Mouse (Mus musculus) kidney, embryonic 14.5 days (tissue): ENCODE results near the gene Fbxw9. TPM values are rescaled to one million over a fixed set of nuclear protein-coding genes. Genes with fewer than 3 reads are reported as not detected.

ENCODE experiments used
- ATAC-seq: fragments of 200-750 bp; cut with Nextera tagmentation; 2 replicates; pipeline ENCODE4 v1.8.0; 2017; ENCODE audit warnings: moderate number of reproducible peaks, mild to moderate bottlenecking, moderate TSS enrichment, moderate library complexity; ENCODE audit not compliant: low FRiP score, low TSS enrichment
- H3K27ac ChIP-seq: fragments of 300-500 bp; sonication (generic); 2 replicates; pipeline ENCODE4 v1.5.1; 2014; ENCODE audit warnings: low read depth, mild to moderate bottlenecking, low read length, moderate library complexity, mixed read lengths
- H3K27me3 ChIP-seq: fragments of 300-500 bp; sonication (generic); 2 replicates; pipeline ENCODE4 v1.6.1; 2014; ENCODE audit warnings: mild to moderate bottlenecking, low read length; ENCODE audit not compliant: control insufficient read depth, insufficient read depth
- H3K36me3 ChIP-seq: fragments of 300-500 bp; sonication (generic); 2 replicates; pipeline ENCODE4 v1.6.1; 2014; ENCODE audit warnings: low read length, mixed read lengths; ENCODE audit not compliant: control insufficient read depth, insufficient read depth
- H3K4me1 ChIP-seq: fragments of 300-500 bp; sonication (generic); 2 replicates; pipeline ENCODE4 v1.6.1; 2014; ENCODE audit warnings: low read length, mixed read lengths; ENCODE audit not compliant: control insufficient read depth, insufficient read depth
- H3K4me2 ChIP-seq: fragments of 300-500 bp; sonication (generic); replicated peaks from 2 replicates; pipeline ENCODE4 v1.6.1; 2014; ENCODE audit warnings: low read depth, mild to moderate bottlenecking, low read length
- H3K4me3 ChIP-seq: fragments of 300-500 bp; sonication (generic); 2 replicates; pipeline ENCODE4 v1.5.1; 2014; ENCODE audit warnings: mild to moderate bottlenecking, low read length
- H3K9ac ChIP-seq: fragments of 300-500 bp; sonication (generic); 2 replicates; pipeline ENCODE4 v1.6.1; 2014; ENCODE audit warnings: low read depth, mild to moderate bottlenecking, low read length, moderate library complexity
- H3K9me3 ChIP-seq: fragments of 300-500 bp; sonication (generic); 2 replicates; pipeline ENCODE4 v1.6.1; 2016; ENCODE audit warnings: low read length; ENCODE audit not compliant: control insufficient read depth
- WGBS: fragments of 180-500 bp; shearing (Covaris S2); extraction: QIAGEN DNeasy Blood & Tissue Kit; methylation state at CpG from one replicate; pipeline ENCODE4 v1.1.7; 2014; 5-methylcytosine and 5-hydroxymethylcytosine counted together
- microRNA-seq: library from miRNA; unstranded; fragments of <30 nt; microRNA quantifications from one replicate; pipeline ENCODE4, GENCODE M21; 2016
- polyA plus RNA-seq: library from polyadenylated mRNA; unstranded; fragments of >200 nt; fragmentation: Nextera tagmentation; extraction: Ambion mirVana; gene quantifications from 2 replicates; pipeline ENCODE4 v1.2.1, GENCODE M21; 2014

The Fbxw9 gene
- polyA plus RNA-seq, 1 experiment from 2014 or later: 29.6 TPM

DNA sequence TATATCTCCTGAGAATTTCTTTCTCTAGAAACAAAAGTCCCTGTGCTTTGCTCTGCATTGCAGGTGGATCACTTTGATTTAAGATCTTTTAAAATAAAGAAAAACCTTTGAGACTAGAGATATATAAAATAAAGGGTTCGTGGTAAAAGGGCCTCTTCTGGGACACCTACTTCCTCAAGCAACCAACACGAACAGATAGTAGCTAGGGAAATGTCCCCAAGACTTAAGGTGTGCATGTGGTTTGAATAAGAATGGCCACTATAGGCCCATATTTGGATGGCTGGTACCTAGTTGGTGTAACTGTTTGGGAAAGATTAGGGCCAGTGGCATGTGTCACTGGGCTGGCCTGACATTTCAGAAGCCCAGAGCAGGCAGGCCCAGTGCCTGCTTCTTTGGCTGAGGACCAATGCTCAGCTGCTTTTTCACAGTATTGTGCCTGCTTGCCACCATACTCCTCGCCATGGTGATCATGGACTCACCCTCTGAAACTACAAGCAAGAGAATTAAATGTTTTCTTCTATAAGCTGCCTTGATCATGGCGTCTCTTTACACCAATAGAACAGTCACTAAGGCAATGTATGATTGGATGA, 40.3 kb downstream of the Fbxw9 start:
- Histone ChIP-seq H3K4me1 (no peaks in the 10 kb centered on the region), H3K36me3 (peaks cover 24% of the 10 kb centered on the region; the same call in 1 of the 2 replicates), H3K4me2 (no peak overlapping the region), H3K27me3 (no peaks in the 10 kb centered on the region), H3K4me3 (no peak overlapping the region), H3K27ac (no peak overlapping the region), H3K9ac (no peak overlapping the region), H3K9me3 (0 out of 2 replicates have a peak, but pooled peaks cover 3% of the 10 kb centered on the region)
- 88% methylated on average over 4 of the region's 4 CpGs for WGBS
- no peak for ATAC-seq

DNA sequence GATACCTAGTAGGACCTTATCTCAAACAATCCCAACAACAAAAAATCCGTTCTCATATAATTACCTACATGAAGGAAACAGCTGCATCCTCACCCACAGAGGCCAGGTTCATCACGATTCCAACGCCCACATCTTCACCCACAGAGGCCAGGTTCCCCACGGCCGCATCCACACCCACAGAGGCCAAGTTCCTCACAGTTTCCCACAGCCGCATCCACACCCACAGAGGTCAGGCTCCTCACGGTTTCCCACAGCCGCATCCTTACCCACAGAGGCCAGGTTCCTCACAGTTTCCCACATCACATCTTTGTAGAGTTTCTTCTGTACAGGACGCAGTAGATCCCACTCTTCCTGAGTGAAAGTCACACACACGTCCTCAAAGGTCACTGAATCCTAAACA, 53.4 kb downstream of the Fbxw9 start:
- Histone ChIP-seq H3K4me3 (no peak overlapping the region), H3K4me1 (no peaks in the 10 kb centered on the region), H3K4me2 (no peak overlapping the region), H3K27me3 (no peaks in the 10 kb centered on the region), H3K36me3 (peaks cover 13% of the 10 kb centered on the region), H3K9ac (no peak overlapping the region), H3K27ac (no peak overlapping the region), H3K9me3 (no peaks in the 10 kb centered on the region; the same call in 1 of the 2 replicates)
- WGBS: 94% methylated on average over 10 of the region's 10 CpGs
- ATAC-seq: no peak

DNA sequence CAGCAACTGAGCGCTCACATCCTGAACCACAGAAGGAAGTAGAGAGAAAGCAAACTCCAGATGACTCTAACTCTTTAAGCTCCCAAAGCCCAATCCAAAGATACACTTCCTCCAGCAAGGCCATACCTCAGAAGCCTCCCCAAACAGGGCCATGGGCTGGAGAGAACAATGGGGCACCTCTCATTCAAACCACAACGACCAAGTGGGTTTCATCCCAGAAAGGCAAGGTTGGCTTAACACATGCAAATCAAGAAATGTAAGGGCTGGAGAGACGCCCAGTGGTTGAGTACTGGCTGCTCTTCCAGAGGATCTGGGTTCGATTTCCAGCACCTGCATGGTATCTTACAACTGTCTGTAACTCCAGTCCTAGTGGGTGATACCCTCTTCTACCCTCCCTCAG, 55.6 kb downstream of the Fbxw9 start:
- no peak for ATAC-seq
- Histone ChIP-seq H3K4me1 (no peaks in the 10 kb centered on the region), H3K9me3 (no peaks in the 10 kb centered on the region; the same call in 1 of the 2 replicates), H3K4me2 (no peak overlapping the region), H3K27ac (no peak overlapping the region), H3K4me3 (no peak overlapping the region), H3K27me3 (no peaks in the 10 kb centered on the region), H3K36me3 (peaks cover 6% of the 10 kb centered on the region; the same call in 1 of the 2 replicates), H3K9ac (no peak overlapping the region)
- WGBS: 78% methylated on average over 4 of the region's 4 CpGs

Small RNAs within 50 kb of the gene (microRNA-seq; reads per million reads assigned to microRNA genes)
- 1.7 reads per million for gene Gm23388
- 0.84 reads per million for gene Mir7070

Other genes with a start within 250 kb of the Fbxw9 start
- gene Dand5, start 237.2 kb upstream of the Fbxw9 start, polyA plus RNA-seq: 5.9 and 6.0 TPM in 2 replicates
- 49.2 and 54.2 TPM in 2 replicates for gene Gadd45gip1, start 228.5 kb upstream of the Fbxw9 start, polyA plus RNA-seq
- gene Rad23a, start 219.4 kb upstream of the Fbxw9 start, polyA plus RNA-seq: 124 and 125 TPM in 2 replicates
- 758 and 944 TPM in 2 replicates for gene Calr, start 213.1 kb upstream of the Fbxw9 start, polyA plus RNA-seq
- 90.4 and 105 TPM in 2 replicates for gene Farsa, start 203.1 kb upstream of the Fbxw9 start, polyA plus RNA-seq
- gene Syce2, start 187.9 kb upstream of the Fbxw9 start, polyA plus RNA-seq: 73.0 and 98.4 TPM in 2 replicates
- gene Gcdh, start 166.1 kb upstream of the Fbxw9 start, polyA plus RNA-seq: 28.6 and 43.3 TPM in 2 replicates
- gene Klf1, start 158.1 kb upstream of the Fbxw9 start, polyA plus RNA-seq: 1.2 and 1.7 TPM in 2 replicates
- 10.8 and 12.1 TPM in 2 replicates for gene Dnase2a, start 151.5 kb upstream of the Fbxw9 start, polyA plus RNA-seq
- gene Mast1, start 122.7 kb upstream of the Fbxw9 start, polyA plus RNA-seq: 0.21 and 0.35 TPM in 2 replicates
- 0.16 TPM in 1 of 2 replicates, not detected in the other for gene Rtbdn, start 113.1 kb upstream of the Fbxw9 start, polyA plus RNA-seq
- not detected in 2 replicates for gene Gm49661, start 90.6 kb upstream of the Fbxw9 start, polyA plus RNA-seq
- 965 and 1,048 TPM in 2 replicates for gene Prdx2, start 90.5 kb upstream of the Fbxw9 start, polyA plus RNA-seq
- gene Rnaseh2a, start 90.3 kb upstream of the Fbxw9 start, polyA plus RNA-seq: 143 and 154 TPM in 2 replicates
- 7.3 and 10.0 TPM in 2 replicates for gene Junb, start 81.3 kb upstream of the Fbxw9 start, polyA plus RNA-seq
- 14.6 and 18.7 TPM in 2 replicates for gene Hook2, start 69.5 kb upstream of the Fbxw9 start, polyA plus RNA-seq
- gene Best2, start 45.5 kb upstream of the Fbxw9 start, polyA plus RNA-seq: not detected in 2 replicates
- gene Asna1, start 34.8 kb upstream of the Fbxw9 start, polyA plus RNA-seq: 109 and 180 TPM in 2 replicates
- 163 and 211 TPM in 2 replicates for gene Trir, start 33.2 kb upstream of the Fbxw9 start, polyA plus RNA-seq
- 15.6 and 19.7 TPM in 2 replicates for gene Tnpo2, start 23.1 kb upstream of the Fbxw9 start, polyA plus RNA-seq
- gene Gm5741, start 7.9 kb downstream of the Fbxw9 start, polyA plus RNA-seq: 1.1 TPM in 1 of 2 replicates, not detected in the other
- 74.4 and 85.8 TPM in 2 replicates for gene Dhps, start 11.7 kb downstream of the Fbxw9 start, polyA plus RNA-seq
- 161 and 174 TPM in 2 replicates for gene Wdr83os, start 20.7 kb downstream of the Fbxw9 start, polyA plus RNA-seq
- 43.4 and 44.9 TPM in 2 replicates for gene Wdr83, start 21.3 kb downstream of the Fbxw9 start, polyA plus RNA-seq
- 23.3 and 33.9 TPM in 2 replicates for gene Man2b1, start 23.2 kb downstream of the Fbxw9 start, polyA plus RNA-seq
- gene Zfp791, start 63.0 kb downstream of the Fbxw9 start, polyA plus RNA-seq: 1.3 and 1.6 TPM in 2 replicates
- gene Cks1brt, start 91.9 kb downstream of the Fbxw9 start, polyA plus RNA-seq: not detected in 2 replicates
- gene Olfr371, start 165.9 kb downstream of the Fbxw9 start, polyA plus RNA-seq: not detected in 2 replicates
- 136 and 170 TPM in 2 replicates for gene Orc6, start 239.6 kb downstream of the Fbxw9 start, polyA plus RNA-seq
- gene Vps35, start 239.7 kb downstream of the Fbxw9 start, polyA plus RNA-seq: 108 and 137 TPM in 2 replicates